Mouse (Mus musculus) heart, embryonic 14.5 days (tissue): ENCODE results near the gene 9930021J03Rik. TPM values are rescaled to one million over a fixed set of nuclear protein-coding genes. Genes with fewer than 3 reads are reported as not detected.

Experiments
- ATAC-seq: fragments of 200-750 bp; cut with Nextera tagmentation; 2 replicates; pipeline ENCODE4 v1.8.0; 2017; ENCODE audit warnings: low read depth, moderate TSS enrichment; ENCODE audit not compliant: insufficient number of reproducible peaks, insufficient read depth, low FRiP score
- H3K27ac ChIP-seq, 2 experiments: fragments of 200-500 bp in 1 of 2; fragments of 300-500 bp in 1 of 2; sonication (generic) in 1 of 2; replicated peaks in 1 of 2; 2 replicates each; pipeline ENCODE4 v1.5.1; 2012 to 2014; ENCODE audit warnings: low read depth in 2 of 2, low read length in 2 of 2, control low read depth in 1 of 2, mild to moderate bottlenecking in 1 of 2, mixed read lengths in 1 of 2; ENCODE audit not compliant: control insufficient read depth in 1 of 2, insufficient read depth in 1 of 2
- H3K27me3 ChIP-seq: fragments of 300-500 bp; sonication (generic); 2 replicates; pipeline ENCODE4 v1.6.1; 2014; ENCODE audit warnings: mild to moderate bottlenecking, low read length, control low read depth; ENCODE audit not compliant: control insufficient read depth, insufficient read depth
- H3K36me3 ChIP-seq: fragments of 300-500 bp; sonication (generic); 2 replicates; pipeline ENCODE4 v1.6.1; 2014; ENCODE audit warnings: mild to moderate bottlenecking, control low read depth, low read length, mixed read lengths; ENCODE audit not compliant: control insufficient read depth, insufficient read depth
- H3K4me1 ChIP-seq, 2 experiments: fragments of 200-500 bp in 1 of 2; fragments of 300-500 bp in 1 of 2; sonication (generic) in 1 of 2; 2 replicates each; pipeline ENCODE4 v1.6.1; 2012 to 2014; ENCODE audit warnings: low read length in 2 of 2, control low read depth in 1 of 2, mixed read lengths in 1 of 2; ENCODE audit not compliant: control insufficient read depth in 2 of 2, insufficient read depth in 2 of 2
- H3K4me2 ChIP-seq: fragments of 300-500 bp; sonication (generic); 2 replicates; pipeline ENCODE4 v1.6.1; 2014; ENCODE audit warnings: mild to moderate bottlenecking, low read length
- H3K4me3 ChIP-seq, 2 experiments: fragments of 200-500 bp in 1 of 2; fragments of 300-500 bp in 1 of 2; sonication (generic) in 1 of 2; 2 replicates each; pipeline ENCODE4 v1.5.1; 2012 to 2014; ENCODE audit warnings: low read length in 2 of 2, mild to moderate bottlenecking in 2 of 2, control low read depth in 1 of 2, low read depth in 1 of 2, moderate library complexity in 1 of 2; ENCODE audit not compliant: control insufficient read depth in 1 of 2, insufficient read depth in 1 of 2
- H3K9ac ChIP-seq: fragments of 300-500 bp; sonication (generic); 2 replicates; pipeline ENCODE4 v1.6.1; 2014; ENCODE audit warnings: mild to moderate bottlenecking, low read length
- H3K9me3 ChIP-seq: fragments of 300-500 bp; sonication (generic); 2 replicates; pipeline ENCODE4 v1.6.1; 2016; ENCODE audit warnings: low read length, control low read depth; ENCODE audit not compliant: control insufficient read depth
- WGBS: fragments of 180-500 bp; shearing (Covaris S2); extraction: QIAGEN DNeasy Blood & Tissue Kit; methylation state at CpG from one replicate; pipeline ENCODE4 v1.1.7; 2014; 5-methylcytosine and 5-hydroxymethylcytosine counted together
- polyA plus RNA-seq: library from polyadenylated mRNA; unstranded; fragments of >200 nt; fragmentation: Nextera tagmentation; extraction: Ambion mirVana; gene quantifications from 2 replicates; pipeline ENCODE4 v1.2.1, GENCODE M21; 2014

9930021J03Rik gene
- polyA plus RNA-seq, 1 experiment from 2014 or later: 6.0 TPM

DNA sequence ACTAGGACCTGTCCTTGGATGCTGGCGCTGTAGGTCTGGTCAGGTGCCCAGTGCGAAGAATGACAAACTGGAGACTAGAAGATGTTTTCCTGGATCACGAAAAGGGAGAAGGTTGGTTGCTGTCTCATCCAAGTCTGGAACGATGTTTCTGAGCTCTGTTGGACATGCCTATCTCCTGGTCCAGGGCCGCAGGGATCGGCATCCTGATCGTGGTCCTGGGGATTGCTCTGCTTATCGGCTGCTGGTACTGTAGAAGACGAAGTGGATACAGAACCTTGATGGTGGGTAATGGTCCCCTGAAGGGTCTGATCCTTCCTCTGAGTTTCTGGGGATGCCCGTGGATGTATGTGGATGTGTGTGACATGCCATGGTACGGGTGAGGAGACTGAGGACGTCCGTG, 101.4 kb downstream of the 9930021J03Rik start:
- WGBS: 88% methylated on average over 13 of the region's 13 CpGs
- no peaks in the 10 kb centered on the region for H3K9me3 ChIP-seq
- no peaks in the 10 kb centered on the region; a peak in 1 of 4 replicates for H3K4me1 ChIP-seq
- H3K36me3 ChIP-seq: no peaks in the 10 kb centered on the region
- ATAC-seq: no peak
- H3K9ac ChIP-seq: no peak overlapping the region
- H3K27ac ChIP-seq: no peak overlapping the region
- no peak overlapping the region for H3K4me2 ChIP-seq
- H3K4me3 ChIP-seq: no peak overlapping the region
- H3K27me3 ChIP-seq: no peaks in the 10 kb centered on the region

DNA sequence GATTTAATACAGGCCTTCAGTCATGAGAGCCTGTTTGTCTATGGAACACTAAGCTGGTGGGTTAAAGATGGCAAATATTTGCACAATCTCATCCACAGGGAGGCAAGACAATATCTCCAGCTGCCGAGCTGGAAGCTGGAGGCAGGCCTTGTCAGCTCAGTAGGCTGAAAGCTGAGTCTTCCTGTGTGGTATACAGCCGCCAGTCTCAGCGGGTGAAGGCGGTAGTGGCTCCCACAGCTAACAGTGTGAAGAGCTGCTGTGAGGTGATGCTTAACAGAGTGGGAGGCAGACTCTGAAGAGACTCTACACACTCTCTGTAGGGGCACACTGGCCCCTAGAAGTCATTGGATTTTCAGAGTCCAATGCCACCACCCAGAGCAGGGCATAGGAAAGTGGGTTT, 104.1 kb downstream of the 9930021J03Rik start:
- no peak overlapping the region for H3K4me2 ChIP-seq
- H3K9ac ChIP-seq: no peak overlapping the region
- WGBS: 53% methylated on average over 4 of the region's 4 CpGs

DNA sequence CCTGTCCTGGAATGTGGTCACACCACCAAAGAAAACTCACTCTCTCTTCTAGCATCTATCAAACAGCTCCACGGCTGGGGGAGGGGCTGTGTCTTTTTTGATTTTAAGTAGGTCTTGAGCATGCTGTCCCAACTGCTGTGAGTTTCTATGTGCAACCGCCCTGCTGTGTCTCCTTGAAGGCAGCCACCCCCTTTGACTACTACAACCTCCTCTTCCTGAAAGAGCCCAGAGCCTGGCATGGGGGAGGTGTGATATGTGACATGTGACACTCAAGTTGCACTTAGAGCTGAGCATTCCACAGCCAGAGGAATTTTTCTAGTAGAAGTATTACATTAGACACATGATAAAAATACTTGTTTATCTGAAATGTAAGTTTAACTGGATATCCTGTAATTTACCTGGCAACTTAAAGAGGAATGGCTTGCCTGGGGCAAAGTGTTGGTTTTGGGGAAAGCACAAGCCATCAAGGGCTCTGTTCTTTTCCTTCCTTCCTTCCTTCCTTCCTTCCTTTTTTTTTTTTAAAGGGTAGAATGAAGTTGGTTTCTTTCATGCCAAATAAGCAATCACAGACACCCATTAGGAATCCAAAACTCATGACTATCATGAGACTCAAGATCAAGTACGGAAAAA, 108.4 kb downstream of the 9930021J03Rik start, which contains the start of gene Mlana:
TSS of gene Mlana (plus strand) at position 580 of the 630 bp plus-strand sequence.
- H3K9me3 ChIP-seq: peaks cover 4% of the 10 kb centered on the region; the same call in 1 of the 2 replicates
- H3K36me3 ChIP-seq: no peaks in the 10 kb centered on the region
- H3K4me2 ChIP-seq: peak within 1 kb of the TSS; percentile 40; the same call in 1 of the 2 replicates
- WGBS: 31% methylated on average over 3 of the region's 3 CpGs
- peaks cover 10 to 13% of the 10 kb centered on the region in 2 experiments for H3K4me1 ChIP-seq
- H3K27ac ChIP-seq: peak within 1 kb of the TSS in 1 of 2 experiments; percentile 28; a peak in 1 of 4 replicates
- H3K4me3 ChIP-seq: no peak within 1 kb of the TSS
- ATAC-seq: no peak
- no peaks in the 10 kb centered on the region for H3K27me3 ChIP-seq
- no peak within 1 kb of the TSS for H3K9ac ChIP-seq

More for the DNA sequence above, 104.1 kb downstream of the 9930021J03Rik start:
- Histone ChIP-seq H3K4me3 (no peak overlapping the region), H3K9me3 (no peaks in the 10 kb centered on the region), H3K27ac (no peak overlapping the region), H3K4me1 (peaks cover 8 to 13% of the 10 kb centered on the region in 2 experiments), H3K36me3 (no peaks in the 10 kb centered on the region), H3K27me3 (no peaks in the 10 kb centered on the region)
- ATAC-seq: no peak

DNA sequence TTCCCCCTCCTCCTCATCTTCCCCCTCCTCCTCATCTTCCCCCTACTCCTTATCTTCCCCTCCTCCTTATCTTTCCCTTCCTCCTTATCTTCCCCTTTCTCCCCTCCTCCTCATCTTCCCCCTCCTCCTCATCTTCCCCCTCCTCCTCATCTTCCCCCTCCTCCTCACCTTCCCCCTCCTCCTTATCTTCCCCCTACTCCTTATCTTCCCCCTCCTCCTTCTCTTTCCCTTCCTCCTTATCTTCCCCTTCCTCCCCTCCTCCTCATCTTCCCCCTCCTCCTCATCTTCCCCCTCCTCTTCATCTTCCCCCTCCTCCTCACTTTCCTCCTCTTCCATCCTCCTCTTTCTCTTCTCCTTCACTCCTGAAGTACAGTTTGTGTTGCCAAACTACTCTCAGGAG, 108.9 kb downstream of the 9930021J03Rik start:
- Histone ChIP-seq H3K4me3 (no peak overlapping the region), H3K27ac (peak overlapping the region in 1 of 2 experiments; percentile 28; a peak in 1 of 4 replicates), H3K4me1 (peaks cover 10 to 13% of the 10 kb centered on the region in 2 experiments), H3K27me3 (no peaks in the 10 kb centered on the region), H3K4me2 (peak overlapping the region; percentile 40; the same call in 1 of the 2 replicates), H3K9me3 (peaks cover 4% of the 10 kb centered on the region; the same call in 1 of the 2 replicates), H3K9ac (no peak overlapping the region), H3K36me3 (no peaks in the 10 kb centered on the region)
- ATAC-seq: no peak

DNA sequence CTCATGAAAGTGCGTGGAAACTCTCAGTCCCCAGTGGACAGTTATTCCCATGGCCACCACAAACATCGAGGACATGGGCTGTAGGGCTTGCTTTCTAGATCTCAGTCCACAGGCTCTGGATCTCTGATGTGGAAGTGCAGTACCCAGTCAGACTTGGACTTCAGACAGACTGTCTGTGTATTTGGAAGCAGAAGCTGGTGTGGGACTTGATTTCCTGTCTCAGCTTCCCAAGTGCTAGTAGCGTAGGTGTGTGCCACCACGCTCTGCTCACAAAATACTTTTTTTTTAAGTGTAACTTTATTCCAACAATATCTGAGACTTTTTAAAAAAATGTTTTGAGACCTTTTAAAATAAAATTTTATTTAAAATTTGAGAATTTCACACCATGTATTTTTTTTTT, 109.5 kb downstream of the 9930021J03Rik start:
- WGBS: 90% methylated on average over 4 of the region's 4 CpGs
- H3K9ac ChIP-seq: no peak overlapping the region
- no peaks in the 10 kb centered on the region for H3K27me3 ChIP-seq
- no peak overlapping the region for H3K4me3 ChIP-seq
- peaks cover 4% of the 10 kb centered on the region; the same call in 1 of the 2 replicates for H3K9me3 ChIP-seq
- no peak overlapping the region for H3K4me2 ChIP-seq
- H3K27ac ChIP-seq: no peak overlapping the region; a peak in 1 of 4 replicates
- ATAC-seq: no peak
- H3K4me1 ChIP-seq: peaks cover 10 to 13% of the 10 kb centered on the region in 2 experiments
- H3K36me3 ChIP-seq: no peaks in the 10 kb centered on the region

DNA sequence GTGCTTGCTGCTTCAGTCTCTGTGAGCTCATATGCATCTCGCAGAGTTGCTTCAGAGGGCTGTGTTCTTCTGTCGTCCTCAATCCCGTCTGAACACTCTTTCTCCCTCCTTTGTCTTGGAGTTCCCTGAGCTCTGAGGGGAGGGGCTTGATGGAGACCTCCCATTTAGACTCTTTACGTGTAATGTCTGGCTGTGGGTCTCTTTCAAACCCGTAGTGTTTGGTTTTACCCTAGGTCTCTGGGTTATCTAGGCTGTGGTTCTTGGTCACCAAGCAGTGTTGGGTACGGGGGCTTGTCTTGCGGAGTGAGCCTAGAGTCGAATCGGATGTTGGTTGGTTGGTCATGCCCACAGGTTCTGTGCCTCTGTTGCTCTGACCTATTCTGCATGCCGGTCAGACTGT, 110.7 kb downstream of the 9930021J03Rik start:
- Histone ChIP-seq H3K36me3 (no peaks in the 10 kb centered on the region), H3K9me3 (peaks cover 4% of the 10 kb centered on the region; the same call in 1 of the 2 replicates), H3K9ac (no peak overlapping the region), H3K4me3 (no peak overlapping the region), H3K27me3 (no peaks in the 10 kb centered on the region), H3K27ac (no peak overlapping the region), H3K4me2 (no peak overlapping the region), H3K4me1 (peaks cover 10 to 13% of the 10 kb centered on the region in 2 experiments)
- ATAC-seq: no peak
- 94% methylated on average over 10 of the region's 10 CpGs for WGBS

DNA sequence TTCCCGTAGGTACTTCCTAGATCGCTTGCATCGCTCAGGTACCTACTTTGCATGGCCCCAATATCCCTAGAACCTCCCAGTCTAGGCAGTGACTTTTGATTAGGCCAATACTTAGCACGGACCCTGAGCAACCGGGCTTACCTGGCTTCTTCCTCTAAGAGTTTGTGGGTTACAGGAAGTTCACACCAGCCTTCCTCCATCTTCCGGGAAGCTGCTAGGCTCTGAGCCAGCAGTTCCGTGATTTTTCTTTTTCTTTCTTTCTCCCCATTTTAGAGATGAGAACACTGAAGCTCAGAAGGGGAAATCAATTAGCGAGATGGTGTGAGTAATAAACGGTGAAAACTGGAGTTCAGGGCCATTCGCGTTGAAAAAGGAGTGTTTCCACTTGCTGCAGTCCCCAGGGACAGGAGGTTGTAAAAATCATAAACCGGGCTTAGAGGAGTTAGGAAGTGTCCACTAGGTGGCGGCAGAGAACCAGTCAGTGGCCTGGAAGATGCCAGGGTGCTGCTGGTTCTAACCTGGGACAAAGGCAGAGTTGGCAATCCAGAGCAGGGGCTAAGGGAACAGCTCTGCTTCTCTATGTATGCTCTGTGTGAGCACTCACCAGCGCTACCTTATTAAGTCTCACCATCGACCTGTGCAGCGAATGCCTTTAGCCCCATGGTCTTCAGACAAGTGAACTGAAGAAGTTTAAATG, 121.8 kb downstream of the 9930021J03Rik start:
- no peak overlapping the region for H3K27ac ChIP-seq
- WGBS: 51% methylated on average over 16 of the region's 16 CpGs
- no peak overlapping the region for H3K9ac ChIP-seq
- ATAC-seq: no peak
- H3K4me1 ChIP-seq: 0 out of 4 replicates have a peak, but pooled peaks cover 0 to 4% of the 10 kb centered on the region in 2 experiments
- 0 out of 2 replicates have a peak, but pooled peaks cover 11% of the 10 kb centered on the region for H3K27me3 ChIP-seq
- H3K4me2 ChIP-seq: no peak overlapping the region
- no peak overlapping the region for H3K4me3 ChIP-seq
- H3K9me3 ChIP-seq: peaks cover 12% of the 10 kb centered on the region; the same call in 1 of the 2 replicates
- no peaks in the 10 kb centered on the region for H3K36me3 ChIP-seq
